Comparison of ENCODE assay signal across 12 mouse cellular contexts in genomic region chr14:117981532-117981931, GRCm38 (mm10).
DNase-seq lines count a peak whose midpoint lies in the region; ATAC-seq and TF ChIP-seq lines count a peak whose summit lies in the region.
"Had no signal": no experiment of that assay in that cellular context is flagged by ENCODE, and none has a peak within 500 bp of the region (broad histone marks: within the 10 kb centered on the region; RNA-seq: fewer than 3 reads in every experiment).

No protein-coding gene starts in this region.

- no peak overlapping the region for H3K9ac ChIP-seq in forebrain, embryonic 14.5 days (ENCODE audit: low read length)

- TF ChIP-seq POLR2A in brain, embryonic 14.5 days (IDR thresholded peaks at IDR 0.05; ENCODE audit: borderline replicate concordance, extremely low read depth, insufficient read depth, insufficient read length, poor library complexity, severe bottlenecking) = no peak

- no peaks in the 10 kb centered on the region for H3K4me1 ChIP-seq in forebrain, embryonic 14.5 days (ENCODE audit: control insufficient read depth, insufficient read depth, low read length)
- H3K4me1 ChIP-seq in forebrain, embryonic 10.5 days = no peaks in the 10 kb centered on the region
- H3K4me1 ChIP-seq: hindbrain, embryonic 10.5 days; megakaryocyte, embryonic 14.5 days had no signal

- no peak overlapping the region for H3K27ac ChIP-seq in forebrain, embryonic 14.5 days (ENCODE audit: low read depth, low read length)
- H3K27ac ChIP-seq in forebrain, embryonic 10.5 days = no peak overlapping the region
- H3K27ac ChIP-seq: hindbrain, embryonic 10.5 days had no signal

- no peak overlapping the region for H3K4me3 ChIP-seq in forebrain, embryonic 14.5 days (ENCODE audit: low read depth, low read length)
- H3K4me3 ChIP-seq in forebrain, embryonic 10.5 days = no peak overlapping the region
- H3K4me3 ChIP-seq: hindbrain, embryonic 10.5 days; megakaryocyte, embryonic 14.5 days had no signal

- peak; percentile 70 for DNase-seq in forebrain, embryonic 14.5 days (ENCODE audit: low spot score)
- no peak for DNase-seq in forebrain, embryonic 10.5 days (ENCODE audit: extremely low spot score, low spot score)
- DNase-seq in brain, embryonic 14.5 days (ENCODE audit: low read depth) = peak; percentile 80
- peak; percentile 56 for DNase-seq in gastrocnemius, postnatal 25 days
- peak; percentile 61 to 70 for DNase-seq in left cerebral cortex, postnatal 36 days (ENCODE audit: low spot score in 2 of 2)
- DNase-seq in adrenal gland, adult 18-20 months (ENCODE audit: low spot score in 2 of 2) = no peak
- no peak for DNase-seq in urinary bladder, postnatal 14 days (ENCODE audit: low spot score)
- DNase-seq in kidney, postnatal 4 days = no peak
- DNase-seq: embryo, embryonic 11 days; kidney, adult 11 months had no signal

- no peak overlapping the region for H3K4me2 ChIP-seq in forebrain, embryonic 14.5 days (ENCODE audit: low read length)

- no peak for TF ChIP-seq CTCF in brain, embryonic 14.5 days (IDR thresholded peaks at IDR 0.05; ENCODE audit: borderline replicate concordance, extremely low read depth, insufficient read depth, insufficient read length)

- no peaks in the 10 kb centered on the region for H3K36me3 ChIP-seq in forebrain, embryonic 14.5 days (ENCODE audit: control insufficient read depth, insufficient read depth, low read length)
- H3K36me3 ChIP-seq in forebrain, embryonic 10.5 days (replicated peaks) = no peaks in the 10 kb centered on the region

- no peaks in the 10 kb centered on the region for H3K9me3 ChIP-seq in forebrain, embryonic 14.5 days (replicated peaks; ENCODE audit: control insufficient read depth, low read length)
- H3K9me3 ChIP-seq in forebrain, embryonic 10.5 days = no peaks in the 10 kb centered on the region
- H3K9me3 ChIP-seq: hindbrain, embryonic 10.5 days had no signal

- intact Hi-C loops in left cerebral cortex, postnatal 36 days (cut with DNase I) = no loop called here

- H3K27me3 ChIP-seq in forebrain, embryonic 14.5 days (replicated peaks; ENCODE audit: control insufficient read depth, insufficient read depth, low read length) = no peaks in the 10 kb centered on the region
- no peaks in the 10 kb centered on the region for H3K27me3 ChIP-seq in forebrain, embryonic 10.5 days (ENCODE audit: poor library complexity, severe bottlenecking)
- H3K27me3 ChIP-seq: megakaryocyte, embryonic 14.5 days had no signal

- ATAC-seq in forebrain, embryonic 14.5 days = peak; percentile 65; the same call in 1 of the 2 replicates

- WGBS in forebrain, embryonic 14.5 days = 98% methylated on average over 10 of the region's 10 CpGs
- WGBS in forebrain, embryonic 10.5 days = 95% methylated on average over 10 of the region's 10 CpGs

Comparison
In these comparisons a context has a peak if more than half of its experiments do, and no peak if none do; other contexts are left out.
1. DNase-seq: peak in forebrain, embryonic 14.5 days (single experiment), brain, embryonic 14.5 days (single experiment), gastrocnemius, postnatal 25 days (single experiment) and left cerebral cortex, postnatal 36 days (2 of 2); none in forebrain, embryonic 10.5 days (single experiment), adrenal gland, adult 18-20 months (0 of 2), urinary bladder, postnatal 14 days (single experiment) and kidney, postnatal 4 days (0 of 2).